Mouse (Mus musculus) bone marrow, adult 2 months (tissue): ENCODE measurements around the gene Olfr231.

Experiments
- CTCF ChIP-seq: fragments of 200-500 bp; IDR thresholded peaks from 2 replicates; pipeline ENCODE4 v1.5.1; 2011; ENCODE audit warnings: low read length, control low read depth; ENCODE audit not compliant: control insufficient read depth, insufficient read depth
- POLR2A ChIP-seq: fragments of 200-500 bp; IDR thresholded peaks from 2 replicates; pipeline ENCODE4 v1.6.1; 2011; ENCODE audit warnings: low read depth, mild to moderate bottlenecking, control low read depth, low read length, borderline replicate concordance; ENCODE audit not compliant: control insufficient read depth

DNA sequence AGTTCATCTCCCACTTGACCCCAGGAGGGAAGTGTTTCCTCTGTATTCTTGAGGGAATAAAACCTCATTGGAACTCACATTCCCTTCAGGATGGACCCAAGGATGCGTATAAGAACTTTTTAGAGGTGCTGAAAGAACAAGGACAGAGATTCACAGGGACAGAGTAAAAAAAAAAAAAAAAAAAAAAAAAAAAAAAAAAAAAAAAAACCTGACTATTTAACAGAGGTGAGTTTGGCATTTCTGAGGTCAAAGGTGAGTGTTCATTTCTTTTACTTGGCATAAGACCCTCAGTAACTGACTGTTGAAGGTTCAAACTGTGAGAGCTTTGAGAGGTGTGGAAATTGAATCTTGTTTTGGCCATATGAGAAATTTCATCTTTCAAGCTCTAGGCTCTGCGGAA lies 28.3 kb upstream of the Olfr231 start:
- TF ChIP-seq CTCF: no peak
- no peak for TF ChIP-seq POLR2A
